Mouse (Mus musculus): ENCODE data around the gene Gm21974. TPM values are rescaled to one million over a fixed set of nuclear protein-coding genes. Genes with fewer than 3 reads are reported as not detected.

Gene Gm21974
- polyA plus RNA-seq, 1 experiment from 2014 or later, result not detected

DNA sequence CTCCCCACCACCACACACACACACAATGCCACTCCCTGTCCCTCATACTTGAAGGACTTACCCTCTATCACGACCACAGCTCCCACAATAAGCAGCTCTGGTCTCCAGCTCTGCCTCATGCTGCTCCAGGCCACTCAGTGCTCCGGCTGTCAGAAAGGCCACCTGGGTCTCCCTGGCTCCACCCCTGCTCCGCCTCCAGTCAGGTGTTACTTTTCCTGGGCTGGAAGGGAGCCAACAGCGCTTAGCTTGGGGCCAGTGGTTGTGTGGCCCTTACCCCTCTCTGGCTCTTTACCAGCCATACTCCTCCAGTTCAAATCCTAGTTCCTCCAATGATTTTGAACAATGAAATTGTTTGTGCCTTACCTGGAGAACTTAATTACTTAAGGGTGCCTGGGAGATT, 4.5 kb downstream of the Gm21974 start, which contains the start of gene Prss53:
Gene Prss53 (minus strand): TSS at position 173 of the 400 bp plus-strand sequence.
- H3K36me3 ChIP-seq (ENCODE audit: poor library complexity, severe bottlenecking), result peaks cover 74% of the 10 kb centered on the region

DNA sequence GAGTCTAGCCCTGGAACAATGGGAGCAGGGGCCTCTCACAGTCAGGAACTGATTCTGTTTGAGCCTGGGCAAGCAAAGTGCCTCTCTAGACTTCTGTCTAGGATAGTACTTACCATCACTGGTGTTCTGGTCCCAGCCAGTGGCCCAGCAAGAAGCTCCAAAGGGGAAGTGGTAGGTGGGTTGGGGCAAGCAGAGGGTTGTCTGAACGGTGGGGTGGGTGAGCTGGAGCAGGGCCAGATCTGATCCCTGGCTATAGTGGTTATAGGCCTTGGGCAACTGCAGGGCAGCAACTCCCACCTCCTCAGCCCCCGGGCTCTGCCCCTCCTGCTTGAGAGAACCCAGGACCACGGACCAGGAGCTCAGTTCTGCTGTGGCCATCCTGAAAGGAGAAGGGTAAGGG, 6.4 kb downstream of the Gm21974 start:
- H3K4me1 ChIP-seq, result peaks cover 18% of the 10 kb centered on the region
- H3K9ac ChIP-seq, result no peak overlapping the region
- H3K27ac ChIP-seq, result no peak overlapping the region
- no peaks in the 10 kb centered on the region for H3K27me3 ChIP-seq
- H3K36me3 ChIP-seq (ENCODE audit: poor library complexity, severe bottlenecking), result peaks cover 94% of the 10 kb centered on the region
- ATAC-seq, result no peak
- no peak overlapping the region for H3K4me3 ChIP-seq
- WGBS, result 80% methylated on average over 3 of the region's 3 CpGs
- H3K9me3 ChIP-seq (replicated peaks), result no peaks in the 10 kb centered on the region
- no peak overlapping the region for H3K4me2 ChIP-seq

More for the DNA sequence above, 4.5 kb downstream of the Gm21974 start, which contains the start of gene Prss53:
- H3K4me3 ChIP-seq, result no peak within 1 kb of the TSS
- H3K9me3 ChIP-seq (replicated peaks), result no peaks in the 10 kb centered on the region
- no peak within 1 kb of the TSS for H3K27ac ChIP-seq
- H3K27me3 ChIP-seq, result no peaks in the 10 kb centered on the region
- 36% methylated on average over 4 of the region's 4 CpGs for WGBS
- ATAC-seq, result no peak
- peaks cover 10% of the 10 kb centered on the region for H3K4me1 ChIP-seq
- no peak within 1 kb of the TSS for H3K9ac ChIP-seq
- no peak within 1 kb of the TSS for H3K4me2 ChIP-seq

DNA sequence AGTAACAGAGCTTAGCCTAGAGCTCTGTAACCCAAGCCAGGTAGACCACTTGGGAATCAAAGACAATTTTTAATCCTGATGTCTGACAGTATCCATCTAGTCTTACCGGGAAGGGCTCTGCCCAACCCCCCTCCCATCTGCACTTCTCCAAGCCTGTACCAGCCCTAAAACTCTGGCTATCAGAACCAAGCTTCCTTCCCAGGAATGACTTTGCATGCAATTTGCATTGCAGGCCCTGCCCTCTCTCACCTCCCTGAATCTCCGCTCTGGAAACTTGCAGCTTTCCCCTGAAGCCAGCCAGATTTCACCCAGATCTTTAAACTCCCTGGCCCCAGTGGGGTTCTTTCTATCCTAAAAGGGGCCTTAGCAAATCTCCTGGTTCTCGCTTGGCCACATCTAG, 7.5 kb downstream of the Gm21974 start:
- no peaks in the 10 kb centered on the region for H3K9me3 ChIP-seq (replicated peaks)
- no peak overlapping the region for H3K4me3 ChIP-seq
- ATAC-seq, result no peak
- no peak overlapping the region for H3K4me2 ChIP-seq
- peaks cover 28% of the 10 kb centered on the region for H3K4me1 ChIP-seq
- no peaks in the 10 kb centered on the region for H3K27me3 ChIP-seq
- peaks cover 94% of the 10 kb centered on the region for H3K36me3 ChIP-seq (ENCODE audit: poor library complexity, severe bottlenecking)
- H3K9ac ChIP-seq, result no peak overlapping the region
- H3K27ac ChIP-seq, result no peak overlapping the region
- 86% methylated on average over 3 of the region's 3 CpGs for WGBS

DNA sequence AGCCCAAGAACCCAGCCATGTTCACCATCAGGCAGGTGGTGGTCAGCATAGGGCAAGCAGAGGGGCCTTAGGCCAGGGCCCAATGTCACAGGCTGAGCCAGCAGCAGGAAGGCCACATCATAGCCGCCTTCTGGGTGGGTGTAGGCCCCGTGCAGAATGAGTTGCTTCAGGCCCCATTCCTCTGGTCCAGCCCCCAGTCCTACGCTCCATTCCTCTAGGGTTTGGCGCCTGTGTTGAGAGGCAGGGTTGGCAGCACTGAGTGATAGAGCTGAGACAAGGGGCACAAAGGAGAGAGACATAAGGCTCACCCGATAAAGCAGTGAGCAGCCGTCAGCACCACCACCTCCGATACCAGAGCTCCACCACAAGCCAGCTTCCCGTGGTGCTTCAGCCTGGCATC, 8.1 kb downstream of the Gm21974 start:
- H3K36me3 ChIP-seq (ENCODE audit: poor library complexity, severe bottlenecking), result peaks cover 95% of the 10 kb centered on the region
- no peaks in the 10 kb centered on the region for H3K9me3 ChIP-seq (replicated peaks)
- H3K27me3 ChIP-seq, result no peaks in the 10 kb centered on the region
- no peak overlapping the region for H3K27ac ChIP-seq
- no peak overlapping the region for H3K4me3 ChIP-seq
- no peak overlapping the region for H3K4me2 ChIP-seq
- no peak overlapping the region for H3K9ac ChIP-seq
- WGBS, result 85% methylated on average over 8 of the region's 8 CpGs
- ATAC-seq, result no peak
- H3K4me1 ChIP-seq, result peaks cover 30% of the 10 kb centered on the region

DNA sequence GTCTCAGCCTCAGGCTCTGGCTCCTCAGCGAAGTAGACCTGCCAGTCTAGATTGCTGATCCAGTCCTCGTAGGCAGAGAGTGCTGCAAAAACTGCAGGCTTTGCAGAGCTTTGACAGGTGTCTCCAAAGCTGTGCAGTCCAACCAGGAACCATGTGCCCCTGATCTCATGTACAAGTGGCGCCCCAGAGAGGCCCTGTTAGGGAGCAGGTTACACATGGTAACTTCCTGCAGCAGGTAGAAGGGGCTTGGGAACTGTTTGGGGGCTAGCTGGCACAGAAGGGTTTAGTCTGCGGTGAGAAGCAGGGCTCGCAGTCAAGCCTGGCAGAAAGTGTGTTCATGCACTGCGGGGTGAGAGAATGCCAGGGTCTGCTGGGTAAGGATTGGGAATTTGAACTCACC, 8.7 kb downstream of the Gm21974 start:
- ATAC-seq, result no peak
- Histone ChIP-seq H3K9me3 (replicated peaks) (no peaks in the 10 kb centered on the region), H3K4me3 (no peak overlapping the region), H3K27me3 (no peaks in the 10 kb centered on the region), H3K4me2 (no peak overlapping the region), H3K9ac (peak overlapping the region; percentile 34; the same call in 1 of the 2 replicates), H3K27ac (no peak overlapping the region), H3K36me3 (ENCODE audit: poor library complexity, severe bottlenecking) (peaks cover 100% of the 10 kb centered on the region), H3K4me1 (peaks cover 30% of the 10 kb centered on the region)
- 90% methylated on average over 6 of the region's 6 CpGs for WGBS

DNA sequence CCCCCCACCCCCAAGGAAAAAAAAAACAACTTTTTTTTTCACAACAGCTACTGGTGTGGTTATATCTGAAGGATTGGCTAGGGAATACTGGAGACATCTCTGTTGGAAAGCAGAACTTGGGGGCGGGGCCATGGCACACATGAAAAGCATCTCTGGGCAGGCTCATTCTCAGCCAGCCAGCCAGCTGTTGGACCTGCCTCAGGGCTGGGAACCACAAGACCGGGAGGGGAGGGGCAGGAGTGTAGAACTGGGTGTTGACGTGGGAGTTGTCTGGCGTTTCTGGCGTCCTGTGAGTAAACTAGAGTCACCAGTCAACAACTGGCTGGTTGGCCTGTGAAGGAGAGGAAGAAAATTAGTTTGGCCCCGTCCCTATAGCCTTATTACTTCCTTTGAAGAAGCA, 9.3 kb downstream of the Gm21974 start:
- H3K27me3 ChIP-seq, result no peaks in the 10 kb centered on the region
- ATAC-seq, result no peak
- no peaks in the 10 kb centered on the region for H3K9me3 ChIP-seq (replicated peaks)
- peaks cover 100% of the 10 kb centered on the region for H3K36me3 ChIP-seq (ENCODE audit: poor library complexity, severe bottlenecking)
- H3K4me2 ChIP-seq, result no peak overlapping the region
- H3K4me3 ChIP-seq, result no peak overlapping the region
- H3K9ac ChIP-seq, result 0 out of 2 replicates have a peak overlapping the region, but pooled peaks have one; percentile 34
- WGBS, result 73% methylated on average over 6 of the region's 6 CpGs
- H3K4me1 ChIP-seq, result peaks cover 30% of the 10 kb centered on the region
- H3K27ac ChIP-seq, result no peak overlapping the region

DNA sequence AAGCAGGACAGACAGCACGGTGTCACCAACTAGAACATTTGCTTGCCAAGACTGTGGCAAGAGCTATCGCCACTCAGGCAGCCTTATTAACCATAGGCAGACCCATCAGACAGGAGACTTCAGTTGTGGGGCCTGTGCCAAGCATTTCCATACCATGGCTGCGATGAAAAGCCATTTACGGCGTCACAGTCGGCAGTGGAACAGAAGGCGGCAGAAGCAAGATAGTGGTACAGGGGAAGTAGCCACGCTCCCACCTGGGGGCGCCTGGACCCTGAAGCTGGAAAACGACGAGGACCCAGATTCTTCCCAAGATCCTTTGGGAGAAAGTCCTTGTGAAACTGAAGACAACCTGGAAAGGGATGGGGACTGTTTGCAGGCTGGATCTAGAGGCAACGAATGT, 14.8 kb downstream of the Gm21974 start:
- ATAC-seq, result no peak
- peaks cover 76% of the 10 kb centered on the region for H3K36me3 ChIP-seq (ENCODE audit: poor library complexity, severe bottlenecking)
- no peak overlapping the region for H3K4me3 ChIP-seq
- H3K4me1 ChIP-seq, result peaks cover 37% of the 10 kb centered on the region
- H3K27ac ChIP-seq, result no peak overlapping the region
- no peak overlapping the region for H3K4me2 ChIP-seq
- no peak overlapping the region for H3K9ac ChIP-seq
- no peaks in the 10 kb centered on the region for H3K9me3 ChIP-seq (replicated peaks)
- WGBS, result 85% methylated on average over 12 of the region's 12 CpGs
- no peaks in the 10 kb centered on the region for H3K27me3 ChIP-seq

DNA sequence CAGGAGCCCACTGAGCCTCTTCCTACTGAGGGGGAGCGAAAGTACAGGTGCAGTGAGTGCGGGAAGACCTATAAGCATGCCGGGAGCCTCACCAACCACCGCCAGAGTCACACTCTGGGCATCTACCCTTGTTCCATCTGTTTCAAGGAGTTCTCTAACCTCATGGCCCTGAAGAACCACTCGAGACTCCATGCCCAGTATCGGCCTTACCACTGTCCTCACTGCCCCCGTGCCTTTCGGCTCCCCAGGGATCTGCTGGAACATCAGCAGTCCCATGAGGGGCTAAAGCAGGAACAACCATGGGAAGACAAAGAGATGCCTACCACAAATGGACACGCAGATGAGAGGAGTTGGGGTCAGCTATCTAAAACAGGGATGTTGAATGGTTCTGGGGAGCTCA, 16.0 kb downstream of the Gm21974 start:
- H3K9me3 ChIP-seq (replicated peaks), result no peaks in the 10 kb centered on the region
- H3K36me3 ChIP-seq (ENCODE audit: poor library complexity, severe bottlenecking), result peaks cover 65% of the 10 kb centered on the region
- H3K27me3 ChIP-seq, result no peaks in the 10 kb centered on the region
- no peak overlapping the region for H3K4me3 ChIP-seq
- no peak for ATAC-seq
- H3K4me1 ChIP-seq, result peaks cover 31% of the 10 kb centered on the region
- 96% methylated on average over 9 of the region's 9 CpGs for WGBS
- no peak overlapping the region for H3K27ac ChIP-seq
- no peak overlapping the region for H3K4me2 ChIP-seq
- no peak overlapping the region for H3K9ac ChIP-seq

DNA sequence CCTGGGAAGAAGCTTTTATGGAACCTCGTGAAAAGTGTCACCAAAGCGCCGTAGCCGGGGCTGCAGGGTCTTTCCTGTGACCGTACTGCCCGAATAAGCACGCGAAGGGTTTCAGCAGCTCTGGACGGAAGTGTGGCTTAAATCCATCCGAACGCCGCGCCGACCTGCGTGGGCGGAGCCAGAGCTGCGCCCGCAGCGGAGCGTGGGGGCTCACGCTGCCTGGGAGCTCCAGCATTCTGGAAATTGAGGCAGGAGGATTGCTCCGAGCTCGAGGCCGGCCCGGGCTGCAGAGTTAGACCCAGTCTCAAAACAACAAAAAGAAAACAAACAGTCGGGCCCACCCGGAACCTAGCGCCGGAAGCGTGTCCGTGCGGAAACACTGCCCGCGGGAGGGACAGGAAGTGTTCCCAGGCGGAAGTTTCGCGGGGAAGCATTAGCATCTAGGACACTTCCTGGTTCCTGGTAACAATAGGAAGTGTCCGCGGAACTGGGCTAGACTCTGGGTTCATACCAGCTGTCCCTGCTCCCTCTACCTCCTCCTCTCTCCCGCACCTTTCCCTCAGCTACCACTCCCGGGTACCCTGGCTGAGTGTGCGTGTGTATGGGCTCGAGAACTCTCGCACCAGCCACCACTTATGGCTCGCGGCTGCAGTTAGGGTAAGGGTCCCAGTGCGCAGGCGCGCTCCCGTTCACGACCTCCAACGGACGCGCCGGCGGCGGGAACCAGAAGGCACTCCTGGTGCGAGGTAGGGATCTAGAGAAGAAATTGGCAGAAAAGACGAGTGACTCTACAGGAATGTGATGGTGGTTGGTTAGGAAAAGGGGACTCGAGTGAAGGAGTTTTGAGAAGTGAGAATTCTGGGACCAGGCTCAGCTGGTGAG, 18.5 kb downstream of the Gm21974 start, which contains the start of gene Zfp668:
Gene Zfp668 (minus strand): TSS at position 362 of the 882 bp plus-strand sequence.
- Histone ChIP-seq H3K4me2 (peak within 1 kb of the TSS; percentile 90), H3K27me3 (no peaks in the 10 kb centered on the region), H3K36me3 (ENCODE audit: poor library complexity, severe bottlenecking) (peaks cover 49% of the 10 kb centered on the region), H3K4me3 (peak within 1 kb of the TSS; percentile 88), H3K4me1 (peaks cover 29% of the 10 kb centered on the region), H3K27ac (peak within 1 kb of the TSS; percentile 100), H3K9me3 (replicated peaks) (no peaks in the 10 kb centered on the region), H3K9ac (peak within 1 kb of the TSS; percentile 98)
- peak; percentile 72 for ATAC-seq
- under 1% methylated on average over 60 of the region's 60 CpGs for WGBS

DNA sequence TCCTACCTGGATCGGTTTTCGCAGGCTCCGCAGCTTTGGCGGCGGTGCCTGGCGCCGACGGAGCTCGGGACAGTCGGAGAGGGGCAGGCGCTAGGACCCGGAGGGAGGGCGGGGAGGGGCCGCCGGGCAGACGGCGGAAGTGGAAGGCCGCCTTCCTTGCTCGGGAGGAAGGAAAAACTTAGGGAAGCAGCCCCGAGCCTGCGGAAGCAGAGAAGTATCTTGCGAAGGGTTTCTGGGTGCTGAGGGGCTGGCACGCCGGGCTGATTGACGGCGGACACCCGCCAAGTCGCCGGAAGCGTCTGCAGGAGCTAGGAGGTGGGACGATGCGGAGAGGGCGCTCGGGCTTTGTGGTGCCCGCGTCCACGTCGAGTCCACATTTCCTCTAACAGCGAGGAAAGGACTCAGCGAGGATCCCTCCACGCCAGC, 19.2 kb downstream of the Gm21974 start, which contains the start of gene Zfp646:
Gene Zfp646 (plus strand): TSS at position 181 of the 426 bp plus-strand sequence.
- peak; percentile 90 for ATAC-seq
- peak within 1 kb of the TSS; percentile 90 for H3K4me2 ChIP-seq
- peak within 1 kb of the TSS; percentile 88 for H3K4me3 ChIP-seq
- no peaks in the 10 kb centered on the region for H3K9me3 ChIP-seq (replicated peaks)
- peak within 1 kb of the TSS; percentile 98 for H3K9ac ChIP-seq
- H3K36me3 ChIP-seq (ENCODE audit: poor library complexity, severe bottlenecking), result peaks cover 49% of the 10 kb centered on the region
- peak within 1 kb of the TSS; percentile 100 for H3K27ac ChIP-seq
- peaks cover 29% of the 10 kb centered on the region for H3K4me1 ChIP-seq
- under 1% methylated on average over 41 of the region's 41 CpGs for WGBS
- H3K27me3 ChIP-seq, result no peaks in the 10 kb centered on the region

DNA sequence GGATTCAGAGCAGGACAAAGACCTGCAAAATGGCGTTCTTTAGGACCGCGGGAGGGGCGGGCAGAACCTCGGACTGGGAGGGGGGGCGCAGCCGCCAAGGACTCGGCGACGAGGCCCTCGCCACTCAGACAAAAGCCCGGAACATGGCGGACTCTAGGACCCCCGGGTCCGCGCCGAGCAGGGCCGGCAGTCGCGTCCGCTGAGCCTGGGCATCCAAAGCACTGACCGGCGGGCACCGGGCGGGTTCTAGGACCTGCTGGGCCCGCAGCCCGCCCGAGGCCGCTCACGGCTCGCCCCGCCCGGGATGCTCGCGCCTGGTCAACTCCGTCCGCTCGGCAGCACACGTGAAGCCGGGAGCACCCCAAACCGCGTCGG, 19.6 kb downstream of the Gm21974 start:
- H3K9ac ChIP-seq, result peak overlapping the region; percentile 98
- no peaks in the 10 kb centered on the region for H3K9me3 ChIP-seq (replicated peaks)
- H3K36me3 ChIP-seq (ENCODE audit: poor library complexity, severe bottlenecking), result peaks cover 49% of the 10 kb centered on the region
- WGBS, result under 1% methylated on average over 43 of the region's 43 CpGs
- H3K27ac ChIP-seq, result peak overlapping the region; percentile 100
- peak overlapping the region; percentile 88 for H3K4me3 ChIP-seq
- H3K4me2 ChIP-seq, result peak overlapping the region; percentile 90
- H3K4me1 ChIP-seq, result peaks cover 29% of the 10 kb centered on the region
- ATAC-seq, result peak; percentile 95
- H3K27me3 ChIP-seq, result no peaks in the 10 kb centered on the region

DNA sequence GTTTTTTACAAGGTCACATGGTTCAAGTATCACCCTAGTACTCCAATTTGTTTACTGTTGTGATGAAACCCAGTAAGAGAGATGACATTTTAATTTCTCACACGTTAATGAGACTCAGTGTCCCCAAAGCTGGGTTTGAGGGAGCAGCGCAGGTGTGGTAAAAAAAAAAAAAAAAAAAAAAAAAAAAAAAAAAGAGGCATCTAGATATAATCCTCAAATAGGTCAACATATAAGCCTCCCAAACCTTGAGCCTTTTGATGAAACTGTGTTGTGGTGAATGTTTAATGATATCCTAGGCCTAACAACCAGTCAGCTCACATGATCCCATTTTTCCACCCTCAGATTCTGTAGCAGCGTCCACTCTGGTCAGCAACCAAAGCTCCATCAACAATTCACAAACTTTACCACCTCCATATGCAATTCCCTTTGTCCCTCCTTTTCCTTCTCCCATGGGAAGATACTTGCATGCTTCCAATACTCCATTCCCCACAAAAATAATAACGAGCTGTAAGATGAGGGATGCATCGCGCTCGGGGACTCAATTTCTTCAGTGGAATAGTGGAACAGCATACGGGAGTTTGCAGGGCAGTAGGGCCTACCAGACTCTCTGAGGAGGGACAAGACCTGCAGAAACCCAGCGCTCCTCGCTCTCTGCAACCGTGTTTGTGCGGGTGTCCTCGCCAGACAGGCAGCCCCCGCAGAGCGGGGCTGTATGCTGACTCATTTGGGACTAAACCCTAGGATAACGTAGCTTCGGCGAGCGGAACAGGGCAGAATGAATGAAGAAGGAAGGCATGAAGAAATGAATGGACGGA, 20.2 kb downstream of the Gm21974 start:
- 6% methylated on average over 20 of the region's 20 CpGs for WGBS
- Histone ChIP-seq H3K27me3 (no peaks in the 10 kb centered on the region), H3K4me3 (peak overlapping the region; percentile 88), H3K4me2 (peak overlapping the region; percentile 90), H3K4me1 (peaks cover 29% of the 10 kb centered on the region), H3K36me3 (ENCODE audit: poor library complexity, severe bottlenecking) (peaks cover 49% of the 10 kb centered on the region), H3K9me3 (replicated peaks) (no peaks in the 10 kb centered on the region), H3K27ac (peak overlapping the region; percentile 100), H3K9ac (peak overlapping the region; percentile 98)
- ATAC-seq, result no peak; the same call in 1 of the 2 replicates

Measured in forebrain, embryonic 13.5 days (tissue).